Mouse (Mus musculus) spleen, adult 2 months (tissue): ENCODE measurements around the gene Afg1l.

ENCODE experiments used
- CTCF ChIP-seq: fragments of 200-500 bp; IDR thresholded peaks from 2 replicates; pipeline ENCODE4 v1.5.1; 2011; ENCODE audit warnings: mild to moderate bottlenecking, inconsistent platforms; ENCODE audit not compliant: insufficient read depth, insufficient read length, insufficient replicate concordance; ENCODE audit errors: extremely low read depth
- POLR2A ChIP-seq: fragments of 200-500 bp; IDR thresholded peaks from 2 replicates; pipeline ENCODE4 v1.6.1; 2011; ENCODE audit warnings: low read depth, low read length, inconsistent platforms

- no peak for TF ChIP-seq CTCF
- no peak for TF ChIP-seq POLR2A
These were observed 620 bp downstream of the Afg1l start for GRCm38 (mm10) chr10:42477550-42478340.
